Mouse (Mus musculus) spleen, adult 2 months (tissue): ENCODE results near the gene Synpo2.

ENCODE experiments used
- CTCF ChIP-seq: fragments of 200-500 bp; IDR thresholded peaks from 2 replicates; pipeline ENCODE4 v1.5.1; 2011; ENCODE audit warnings: mild to moderate bottlenecking, inconsistent platforms; ENCODE audit not compliant: insufficient read depth, insufficient read length, insufficient replicate concordance; ENCODE audit errors: extremely low read depth
- POLR2A ChIP-seq: fragments of 200-500 bp; IDR thresholded peaks from 2 replicates; pipeline ENCODE4 v1.6.1; 2011; ENCODE audit warnings: low read depth, low read length, inconsistent platforms

- TF ChIP-seq CTCF = no peak
- no peak for TF ChIP-seq POLR2A
Measured at GRCm38 (mm10) chr3:123042308-123042707, 193.6 kb downstream of the Synpo2 start.
